Mouse (Mus musculus) forebrain, embryonic 10.5 days (tissue): ENCODE data around the gene Lbhd1. TPM values are rescaled to one million over a fixed set of nuclear protein-coding genes. Genes with fewer than 3 reads are reported as not detected.
"Not testable (repeated sequence)": the region's sequence is repeated elsewhere in the genome, so short reads cannot be mapped to it uniquely, and the experiment has no call there.

Source experiments
- DNase-seq: peaks from one replicate; pipeline ENCODE4 v3.0.0-alpha.2; 2017; ENCODE audit warnings: low spot score; ENCODE audit errors: extremely low spot score
- H3K27ac ChIP-seq: fragments of 300-500 bp; sonication (generic); 2 replicates; pipeline ENCODE4 v1.5.1; 2016; ENCODE audit warnings: mild to moderate bottlenecking
- H3K27me3 ChIP-seq: fragments of 300-500 bp; sonication (generic); 2 replicates; pipeline ENCODE4 v1.6.1; 2016; ENCODE audit warnings: mild to moderate bottlenecking; ENCODE audit not compliant: poor library complexity, severe bottlenecking
- H3K36me3 ChIP-seq: fragments of 300-500 bp; sonication (generic); replicated peaks from 2 replicates; pipeline ENCODE4 v1.6.1; 2016; ENCODE audit warnings: mild to moderate bottlenecking, moderate library complexity
- H3K4me1 ChIP-seq: fragments of 300-500 bp; sonication (generic); 2 replicates; pipeline ENCODE4 v1.6.1; 2016
- H3K4me3 ChIP-seq: fragments of 300-500 bp; sonication (generic); 2 replicates; pipeline ENCODE4 v1.5.1; 2016; ENCODE audit warnings: mild to moderate bottlenecking, moderate library complexity
- H3K9me3 ChIP-seq: fragments of 300-500 bp; sonication (generic); 2 replicates; pipeline ENCODE4 v1.6.1; 2016; ENCODE audit warnings: mild to moderate bottlenecking, moderate library complexity
- WGBS: fragments of 180-500 bp; shearing (Covaris S2); methylation state at CpG from one replicate; pipeline ENCODE4 v1.1.7; 2016; 5-methylcytosine and 5-hydroxymethylcytosine counted together
- polyA plus RNA-seq: library from polyadenylated mRNA; unstranded; fragments of >200 nt; fragmentation: Nextera tagmentation; extraction: Ambion mirVana; gene quantifications from 2 replicates; pipeline ENCODE4 v1.2.1, GENCODE M21; 2016

Gene Lbhd1
- polyA plus RNA-seq, 1 experiment from 2014 or later, result 130 TPM

GRCm38 (mm10) chr19:8881034-8881392, 2.5 kb upstream of the Lbhd1 start:
- 18% methylated on average over 3 of the region's 3 CpGs for WGBS
- H3K27ac ChIP-seq, result peak overlapping the region; percentile 89
- DNase-seq, result no peak
- H3K36me3 ChIP-seq, result peaks cover 24% of the 10 kb centered on the region
- no peaks in the 10 kb centered on the region for H3K27me3 ChIP-seq
- peak overlapping the region; percentile 89 for H3K4me3 ChIP-seq
- peaks cover 16% of the 10 kb centered on the region for H3K4me1 ChIP-seq
- H3K9me3 ChIP-seq, result no peaks in the 10 kb centered on the region

DNA sequence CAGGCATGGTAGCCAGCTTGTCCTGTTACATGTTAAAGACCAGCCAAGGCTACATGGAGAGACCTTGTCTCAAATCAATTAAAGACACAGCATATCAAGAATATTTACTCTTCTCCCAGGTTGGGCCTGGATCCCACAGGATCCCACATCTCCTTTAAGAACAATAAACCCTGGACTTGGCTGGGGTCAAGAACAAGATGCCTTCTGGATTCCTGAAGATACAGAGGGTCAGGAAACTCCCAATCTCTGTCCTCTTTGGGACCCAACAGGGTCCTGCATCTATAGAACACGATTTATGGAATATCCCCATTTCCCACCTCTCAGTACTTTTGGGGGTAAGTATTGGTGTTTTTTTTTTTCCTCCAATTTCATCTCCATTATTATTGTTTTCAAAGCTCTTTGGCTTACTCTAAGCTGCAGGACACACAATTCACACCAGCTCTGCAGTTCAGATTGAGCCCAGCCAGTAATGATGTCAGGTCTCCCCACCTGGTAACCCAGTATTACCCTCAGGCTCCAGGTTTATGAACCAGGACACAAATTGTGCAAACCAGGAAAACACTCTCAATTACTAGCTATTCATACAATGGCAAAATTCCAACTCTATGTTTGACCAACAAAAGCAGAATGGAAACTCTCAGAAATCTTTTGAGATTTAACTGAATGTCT, 3.5 kb downstream of the Lbhd1 start:
- Histone ChIP-seq H3K4me1 (peaks cover 22% of the 10 kb centered on the region), H3K27me3 (no peaks in the 10 kb centered on the region), H3K4me3 (peak overlapping the region; percentile 78), H3K27ac (peak overlapping the region; percentile 96), H3K36me3 (peaks cover 22% of the 10 kb centered on the region), H3K9me3 (no peaks in the 10 kb centered on the region)
- WGBS, result 56% methylated on average over 1 of the region's 1 CpGs
- DNase-seq, result no peak

DNA sequence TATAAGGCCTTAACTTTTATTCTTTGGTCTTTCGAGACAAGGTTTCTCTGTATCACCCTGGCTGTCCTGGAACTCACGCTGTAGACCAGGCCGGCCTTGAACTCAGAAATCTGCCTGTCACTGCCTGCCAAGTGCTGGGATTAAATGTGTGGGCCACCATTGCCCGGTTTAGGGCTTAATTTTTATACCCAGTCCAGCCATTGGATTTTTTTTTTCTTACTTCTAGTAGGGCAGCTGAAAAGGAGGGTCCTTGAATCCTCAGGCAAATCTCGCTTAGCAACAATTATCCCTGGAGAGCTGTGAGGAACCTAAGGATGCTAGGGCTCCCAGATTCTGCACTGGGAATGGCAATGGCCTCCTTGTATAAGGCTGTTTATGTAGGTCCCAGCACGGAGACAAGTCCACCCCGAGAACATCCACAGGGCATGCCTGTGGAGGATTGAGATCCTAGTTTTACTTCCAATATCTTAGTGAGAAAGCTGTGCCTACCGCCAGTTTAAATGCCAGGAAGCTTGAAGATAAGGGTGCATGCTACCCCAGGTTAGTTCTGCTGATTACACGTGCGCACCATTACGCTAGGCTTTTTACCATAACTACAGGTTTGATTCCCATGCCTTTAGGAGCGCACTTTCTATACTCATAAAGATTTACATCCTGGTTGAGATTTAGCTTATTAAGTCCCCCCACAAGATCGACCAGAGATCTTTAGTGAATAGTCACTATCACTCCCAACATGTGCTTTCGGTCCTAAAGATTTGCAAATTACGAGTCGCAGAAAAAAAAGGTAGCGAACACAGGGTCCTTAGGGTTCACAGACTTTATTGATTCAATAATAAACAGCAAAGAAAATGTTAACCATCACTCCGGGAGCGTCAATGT, 4.3 kb downstream of the Lbhd1 start:
- DNase-seq, result no peak
- H3K4me1 ChIP-seq, result peaks cover 27% of the 10 kb centered on the region
- peaks cover 22% of the 10 kb centered on the region for H3K36me3 ChIP-seq
- peak overlapping the region; percentile 78 for H3K4me3 ChIP-seq
- H3K27me3 ChIP-seq, result no peaks in the 10 kb centered on the region
- H3K9me3 ChIP-seq, result no peaks in the 10 kb centered on the region
- peak overlapping the region; percentile 96 for H3K27ac ChIP-seq
- 16% methylated on average over 19 of the region's 19 CpGs for WGBS

DNA sequence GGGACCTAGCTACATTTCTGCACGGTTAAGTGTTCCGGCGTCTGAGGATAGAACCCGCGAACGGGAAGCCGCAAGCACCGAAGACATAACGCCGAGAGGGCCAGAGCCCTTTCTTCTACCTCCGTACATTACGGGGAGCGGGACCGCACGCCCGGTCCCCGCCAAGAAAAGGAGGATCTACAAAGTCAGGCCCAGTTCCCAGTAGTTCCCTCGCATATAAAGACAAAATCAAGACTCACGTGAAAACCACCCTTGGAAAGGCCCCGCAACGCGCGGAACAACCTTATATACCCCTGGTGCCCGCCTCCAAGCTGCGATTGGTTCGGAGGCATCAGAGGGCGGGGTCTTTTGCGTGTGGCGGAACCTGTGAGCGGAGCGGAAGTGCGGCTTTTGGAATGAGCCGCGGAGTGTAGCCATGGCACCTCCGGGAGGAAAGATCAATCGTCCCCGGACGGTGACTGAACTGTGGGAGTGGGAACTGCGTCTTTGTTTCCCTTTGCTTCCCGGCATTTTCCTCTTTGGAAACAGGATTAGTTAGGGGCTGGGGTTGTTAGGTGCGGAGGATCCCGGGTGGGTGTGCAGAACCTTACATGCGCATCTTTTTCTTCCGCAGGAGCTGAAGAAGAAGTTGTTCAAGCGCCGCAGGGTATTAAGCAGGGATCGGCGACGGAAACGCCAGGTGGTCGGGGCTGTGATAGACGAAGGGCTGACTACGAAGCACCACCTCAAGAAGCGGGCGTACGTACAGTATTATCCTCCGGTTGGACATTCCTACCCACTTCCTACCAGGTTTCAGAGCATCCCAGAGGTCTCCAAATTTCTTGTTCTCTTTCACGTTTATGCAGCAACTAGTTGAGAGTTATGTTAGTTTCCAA, 5.2 kb downstream of the Lbhd1 start, which contains the start of the genes 1810009A15Rik and Gm49416:
TSS of gene 1810009A15Rik (plus strand) at position 343 of the 875 bp plus-strand sequence.
TSS of gene Gm49416 (plus strand) at position 416 of the 875 bp plus-strand sequence.
- peak; percentile 95 for DNase-seq
- H3K9me3 ChIP-seq, result no peaks in the 10 kb centered on the region
- H3K27ac ChIP-seq, result peak within 1 kb of the TSS; percentile 96
- H3K36me3 ChIP-seq, result peaks cover 22% of the 10 kb centered on the region
- H3K4me1 ChIP-seq, result peaks cover 32% of the 10 kb centered on the region
- peak within 1 kb of the TSS; percentile 78 for H3K4me3 ChIP-seq
- no peaks in the 10 kb centered on the region for H3K27me3 ChIP-seq
- WGBS, result under 1% methylated on average over 58 of the region's 58 CpGs

DNA sequence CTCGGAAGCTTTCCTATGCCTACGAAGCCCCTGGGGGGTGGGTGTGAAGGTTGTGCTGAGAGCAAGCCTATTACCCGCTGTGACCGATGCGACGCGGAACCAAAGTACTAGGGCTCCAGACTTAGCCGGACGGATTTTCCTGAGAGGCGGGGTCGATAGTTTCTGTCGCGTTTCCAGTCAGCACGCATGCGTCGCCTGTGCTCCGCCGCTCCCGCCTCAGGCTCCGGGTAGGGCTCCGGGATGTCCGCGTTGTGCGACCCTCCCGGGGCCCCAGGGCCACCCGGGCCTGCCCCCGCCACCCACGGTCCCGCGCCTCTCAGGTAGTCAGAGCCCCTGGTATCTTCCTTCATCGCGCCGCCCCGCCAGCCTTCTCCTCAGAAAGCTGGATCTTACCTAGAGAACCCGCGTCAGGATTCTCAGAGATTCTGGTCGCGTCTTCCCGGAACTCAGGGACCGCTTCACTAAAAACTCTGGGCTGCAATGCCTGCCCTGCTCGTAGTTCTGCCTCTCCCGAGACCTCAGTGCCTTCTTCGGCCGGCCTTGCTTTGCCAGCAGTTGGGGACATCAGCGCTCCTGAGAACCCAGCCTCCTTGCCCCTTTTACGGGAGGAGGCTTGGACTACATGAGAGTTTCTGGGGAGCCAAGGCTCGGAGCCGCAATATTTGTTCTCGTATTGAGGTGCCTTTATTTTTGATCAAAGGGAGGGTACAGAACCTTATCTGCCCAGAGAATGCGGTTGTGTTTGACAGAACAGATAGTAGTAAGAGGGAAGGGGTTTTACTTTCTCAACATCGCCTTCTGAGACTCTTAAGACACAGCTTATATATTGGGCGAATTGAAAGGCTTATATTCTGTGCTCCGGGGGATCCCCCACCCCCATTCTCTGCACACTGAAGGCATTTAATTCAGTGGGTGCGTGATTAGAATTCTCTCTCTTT, 9.6 kb downstream of the Lbhd1 start, which contains the start of gene Ints5:
TSS of gene Ints5 (plus strand) at position 177 of the 938 bp plus-strand sequence.
- 4% methylated on average over 54 of the region's 54 CpGs for WGBS
- H3K27me3 ChIP-seq, result no peaks in the 10 kb centered on the region
- no peaks in the 10 kb centered on the region for H3K9me3 ChIP-seq
- peak within 1 kb of the TSS; percentile 94 for H3K27ac ChIP-seq
- peaks cover 44% of the 10 kb centered on the region for H3K4me1 ChIP-seq
- peaks cover 53% of the 10 kb centered on the region for H3K36me3 ChIP-seq
- peak within 1 kb of the TSS; percentile 84 for H3K4me3 ChIP-seq
- DNase-seq, result peak; percentile 83

- Histone ChIP-seq H3K9me3 (no peaks in the 10 kb centered on the region), H3K4me3 (peak overlapping the region; percentile 1; the same call in 1 of the 2 replicates), H3K4me1 (peaks cover 50% of the 10 kb centered on the region), H3K27me3 (no peaks in the 10 kb centered on the region), H3K27ac (no peak overlapping the region), H3K36me3 (peaks cover 52% of the 10 kb centered on the region)
- no peak for DNase-seq
- 97% methylated on average over 9 of the region's 9 CpGs for WGBS
These were observed 11.9 kb downstream of the Lbhd1 start for GRCm38 (mm10) chr19:8895397-8895960.

DNA sequence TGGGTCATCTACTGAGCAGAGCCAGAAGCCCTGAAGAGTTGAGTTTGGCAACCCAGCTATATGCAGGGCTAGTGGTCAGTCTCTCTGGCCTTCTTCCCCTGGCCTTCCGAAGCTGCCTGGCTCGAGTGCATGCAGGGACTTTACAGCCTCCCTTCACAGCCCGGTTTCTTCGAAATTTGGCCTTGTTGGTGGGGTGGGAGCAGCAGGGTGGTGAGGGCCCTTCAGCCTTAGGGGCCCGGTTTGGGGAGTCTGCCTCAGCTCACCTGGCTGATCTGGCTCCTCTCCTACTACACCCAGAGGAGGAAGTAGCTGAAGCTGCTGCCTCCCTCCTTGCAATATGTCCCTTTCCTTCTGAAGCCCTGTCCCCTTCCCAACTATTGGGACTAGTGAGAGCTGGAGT, 12.7 kb downstream of the Lbhd1 start:
- not testable (repeated sequence) for H3K27me3 ChIP-seq, H3K9me3 ChIP-seq, DNase-seq, H3K27ac ChIP-seq
- peaks cover 50% of the 10 kb centered on the region for H3K4me1 ChIP-seq
- peak overlapping the region; percentile 1; the same call in 1 of the 2 replicates for H3K4me3 ChIP-seq
- WGBS, result 92% methylated on average over 5 of the region's 5 CpGs
- peaks cover 52% of the 10 kb centered on the region for H3K36me3 ChIP-seq

DNA sequence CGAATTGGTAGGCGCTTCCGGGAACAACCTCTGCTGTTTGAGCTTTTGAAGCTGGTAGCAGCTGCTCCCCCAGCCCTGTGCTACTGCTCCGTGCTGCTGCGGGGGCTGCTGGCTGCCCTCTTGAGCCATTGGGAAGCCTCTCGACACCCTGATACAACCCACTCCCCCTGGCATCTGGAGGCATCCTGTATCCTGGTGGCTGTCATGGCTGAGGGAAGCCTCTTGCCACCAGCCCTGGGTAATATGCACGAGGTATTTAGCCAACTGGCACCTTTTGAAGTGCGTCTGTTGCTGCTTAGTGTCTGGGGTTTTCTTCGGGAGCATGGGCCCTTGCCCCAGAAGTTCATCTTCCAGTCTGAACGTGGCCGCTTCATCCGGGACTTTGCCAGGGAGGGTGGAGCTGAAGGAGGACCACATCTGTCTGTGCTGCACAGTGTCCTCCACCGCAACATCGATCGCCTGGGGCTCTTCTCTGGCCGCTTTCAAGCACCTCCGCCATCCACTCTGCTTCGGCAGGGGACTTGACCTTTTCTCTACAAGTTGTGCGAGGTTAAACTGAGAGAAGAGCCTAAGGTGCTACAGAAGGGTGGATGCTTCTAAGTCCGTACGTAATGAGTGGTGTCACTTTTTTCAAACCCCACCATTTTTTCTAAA, 13.8 kb downstream of the Lbhd1 start:
- H3K36me3 ChIP-seq, result peaks cover 57% of the 10 kb centered on the region
- 34% methylated on average over 21 of the region's 21 CpGs for WGBS
- peaks cover 48% of the 10 kb centered on the region for H3K4me1 ChIP-seq

DNA sequence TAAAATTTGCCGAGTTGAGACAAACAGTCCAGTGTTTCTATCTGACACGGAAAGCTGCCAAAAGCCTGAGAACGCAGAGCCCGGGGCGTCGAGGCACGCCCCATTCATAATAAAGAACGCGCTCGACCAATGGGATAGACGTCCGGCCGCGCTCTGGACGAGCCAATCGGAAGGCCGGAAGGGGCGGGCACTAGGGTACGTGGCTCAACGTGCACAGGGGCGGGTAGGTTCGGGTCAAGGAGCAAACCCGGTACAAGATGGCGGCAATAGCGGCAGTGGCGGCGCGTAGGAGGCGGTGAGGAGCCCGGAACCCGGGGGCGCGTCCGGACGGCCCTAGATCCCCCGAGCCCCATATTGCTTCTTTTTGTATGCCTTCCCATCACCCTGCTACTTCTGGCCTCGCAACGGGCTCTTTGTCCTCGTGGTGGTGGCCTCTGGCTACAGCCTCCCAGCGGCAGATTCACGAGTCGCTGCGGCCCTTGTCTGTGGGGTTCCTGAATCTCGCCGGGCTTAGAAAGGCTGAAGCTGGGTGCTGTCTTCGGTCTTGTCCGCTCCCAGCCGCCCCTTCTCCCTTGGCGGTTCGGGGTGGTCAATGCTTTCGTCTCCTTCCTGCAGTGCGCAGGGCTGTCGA, 14.4 kb downstream of the Lbhd1 start, which contains the start of gene Ganab:
TSS of gene Ganab (plus strand) at position 207 of the 631 bp plus-strand sequence.
- H3K9me3 ChIP-seq, result no peaks in the 10 kb centered on the region
- H3K27me3 ChIP-seq, result no peaks in the 10 kb centered on the region
- H3K4me1 ChIP-seq, result peaks cover 44% of the 10 kb centered on the region
- peaks cover 63% of the 10 kb centered on the region for H3K36me3 ChIP-seq
- H3K27ac ChIP-seq, result peak within 1 kb of the TSS; percentile 96
- DNase-seq, result peak; percentile 98
- H3K4me3 ChIP-seq, result peak within 1 kb of the TSS; percentile 94
- WGBS, result under 1% methylated on average over 53 of the region's 53 CpGs

More for the DNA sequence above, 13.8 kb downstream of the Lbhd1 start:
- not testable (repeated sequence) for H3K27me3 ChIP-seq, H3K9me3 ChIP-seq
- peak; percentile 55 for DNase-seq
- peak overlapping the region; percentile 96 for H3K27ac ChIP-seq
- peak overlapping the region; percentile 94 for H3K4me3 ChIP-seq

- H3K27ac ChIP-seq, result peak overlapping the region; percentile 96
- peaks cover 69% of the 10 kb centered on the region for H3K36me3 ChIP-seq
- no peaks in the 10 kb centered on the region for H3K27me3 ChIP-seq
- H3K9me3 ChIP-seq, result no peaks in the 10 kb centered on the region
- WGBS, result 17% methylated on average over 13 of the region's 13 CpGs
- H3K4me1 ChIP-seq, result peaks cover 41% of the 10 kb centered on the region
- no peak for DNase-seq
- peak overlapping the region; percentile 94 for H3K4me3 ChIP-seq
These were observed 15.0 kb downstream of the Lbhd1 start for GRCm38 (mm10) chr19:8898576-8898975.
